Mouse (Mus musculus) forebrain, embryonic 10.5 days (tissue): Measurements from ENCODE around the gene Nme9. TPM values are rescaled to one million over a fixed set of nuclear protein-coding genes. Genes with fewer than 3 reads are reported as not detected.

Experiments
- DNase-seq: peaks from one replicate; pipeline ENCODE4 v3.0.0-alpha.2; 2017; ENCODE audit warnings: low spot score; ENCODE audit errors: extremely low spot score
- H3K27ac ChIP-seq: fragments of 300-500 bp; sonication (generic); 2 replicates; pipeline ENCODE4 v1.5.1; 2016; ENCODE audit warnings: mild to moderate bottlenecking
- H3K27me3 ChIP-seq: fragments of 300-500 bp; sonication (generic); 2 replicates; pipeline ENCODE4 v1.6.1; 2016; ENCODE audit warnings: mild to moderate bottlenecking; ENCODE audit not compliant: poor library complexity, severe bottlenecking
- H3K36me3 ChIP-seq: fragments of 300-500 bp; sonication (generic); replicated peaks from 2 replicates; pipeline ENCODE4 v1.6.1; 2016; ENCODE audit warnings: mild to moderate bottlenecking, moderate library complexity
- H3K4me1 ChIP-seq: fragments of 300-500 bp; sonication (generic); 2 replicates; pipeline ENCODE4 v1.6.1; 2016
- H3K4me3 ChIP-seq: fragments of 300-500 bp; sonication (generic); 2 replicates; pipeline ENCODE4 v1.5.1; 2016; ENCODE audit warnings: mild to moderate bottlenecking, moderate library complexity
- H3K9me3 ChIP-seq: fragments of 300-500 bp; sonication (generic); 2 replicates; pipeline ENCODE4 v1.6.1; 2016; ENCODE audit warnings: mild to moderate bottlenecking, moderate library complexity
- WGBS: fragments of 180-500 bp; shearing (Covaris S2); methylation state at CpG from one replicate; pipeline ENCODE4 v1.1.7; 2016; 5-methylcytosine and 5-hydroxymethylcytosine counted together
- polyA plus RNA-seq: library from polyadenylated mRNA; unstranded; fragments of >200 nt; fragmentation: Nextera tagmentation; extraction: Ambion mirVana; gene quantifications from 2 replicates; pipeline ENCODE4 v1.2.1, GENCODE M21; 2016

The Nme9 gene
- polyA plus RNA-seq, 1 experiment from 2014 or later, result not detected

- no peak overlapping the region for H3K27ac ChIP-seq
- H3K27me3 ChIP-seq, result peaks cover 54% of the 10 kb centered on the region
- WGBS, result 83% methylated on average over 8 of the region's 8 CpGs
- peaks cover 34% of the 10 kb centered on the region for H3K4me1 ChIP-seq
- no peaks in the 10 kb centered on the region for H3K9me3 ChIP-seq
- H3K36me3 ChIP-seq, result no peaks in the 10 kb centered on the region
- DNase-seq, result no peak
- no peak overlapping the region for H3K4me3 ChIP-seq
Observed at GRCm38 (mm10) chr9:99439064-99439463, 12.2 kb upstream of the Nme9 start.

GRCm38 (mm10) chr9:99440941-99441340 is 10.3 kb upstream of the Nme9 start:
- H3K27ac ChIP-seq, result no peak overlapping the region
- H3K4me1 ChIP-seq, result peaks cover 21% of the 10 kb centered on the region
- no peaks in the 10 kb centered on the region for H3K9me3 ChIP-seq
- no peaks in the 10 kb centered on the region for H3K36me3 ChIP-seq
- DNase-seq, result no peak
- H3K27me3 ChIP-seq, result peaks cover 36% of the 10 kb centered on the region
- H3K4me3 ChIP-seq, result no peak overlapping the region
- 82% methylated on average over 5 of the region's 5 CpGs for WGBS

GRCm38 (mm10) chr9:99441647-99442433 is 9.4 kb upstream of the Nme9 start:
- H3K4me1 ChIP-seq, result peaks cover 12% of the 10 kb centered on the region
- peaks cover 32% of the 10 kb centered on the region for H3K27me3 ChIP-seq
- H3K4me3 ChIP-seq, result no peak overlapping the region
- no peaks in the 10 kb centered on the region for H3K36me3 ChIP-seq
- H3K9me3 ChIP-seq, result no peaks in the 10 kb centered on the region
- DNase-seq, result no peak
- no peak overlapping the region for H3K27ac ChIP-seq
- 95% methylated on average over 4 of the region's 4 CpGs for WGBS

- Histone ChIP-seq H3K27ac (no peak overlapping the region), H3K4me1 (0 out of 2 replicates have a peak, but pooled peaks cover 4% of the 10 kb centered on the region), H3K4me3 (no peak overlapping the region), H3K9me3 (no peaks in the 10 kb centered on the region), H3K27me3 (0 out of 2 replicates have a peak, but pooled peaks cover 4% of the 10 kb centered on the region), H3K36me3 (no peaks in the 10 kb centered on the region)
- DNase-seq, result no peak
- 44% methylated on average over 8 of the region's 8 CpGs for WGBS
Observed at GRCm38 (mm10) chr9:99444590-99445178, 6.6 kb upstream of the Nme9 start.

GRCm38 (mm10) chr9:99446259-99446658 is 5.0 kb upstream of the Nme9 start:
- no peak for DNase-seq
- Histone ChIP-seq H3K27ac (no peak overlapping the region), H3K27me3 (peaks cover 7% of the 10 kb centered on the region), H3K4me1 (peaks cover 7% of the 10 kb centered on the region), H3K9me3 (no peaks in the 10 kb centered on the region), H3K36me3 (no peaks in the 10 kb centered on the region), H3K4me3 (no peak overlapping the region)

GRCm38 (mm10) chr9:99447323-99447722 is 4.0 kb upstream of the Nme9 start:
- H3K9me3 ChIP-seq, result no peaks in the 10 kb centered on the region
- peaks cover 11% of the 10 kb centered on the region for H3K4me1 ChIP-seq
- no peak overlapping the region for H3K4me3 ChIP-seq
- H3K27ac ChIP-seq, result no peak overlapping the region
- H3K27me3 ChIP-seq, result peaks cover 17% of the 10 kb centered on the region
- H3K36me3 ChIP-seq, result no peaks in the 10 kb centered on the region
- DNase-seq, result no peak
- WGBS, result 85% methylated on average over 3 of the region's 3 CpGs

GRCm38 (mm10) chr9:99449886-99450647 is 1.2 kb upstream of the Nme9 start:
- Histone ChIP-seq H3K4me1 (peaks cover 7% of the 10 kb centered on the region), H3K27ac (no peak overlapping the region), H3K27me3 (peaks cover 24% of the 10 kb centered on the region), H3K36me3 (no peaks in the 10 kb centered on the region), H3K9me3 (no peaks in the 10 kb centered on the region), H3K4me3 (no peak overlapping the region)
- 44% methylated on average over 9 of the region's 9 CpGs for WGBS
- no peak for DNase-seq

- WGBS, result 91% methylated on average over 4 of the region's 4 CpGs
Observed at GRCm38 (mm10) chr9:99454211-99454610, 2.9 kb downstream of the Nme9 start.

GRCm38 (mm10) chr9:99458529-99459208 is 7.4 kb downstream of the Nme9 start:
- Histone ChIP-seq H3K27me3 (no peaks in the 10 kb centered on the region), H3K27ac (no peak overlapping the region), H3K4me1 (no peaks in the 10 kb centered on the region), H3K36me3 (no peaks in the 10 kb centered on the region), H3K4me3 (no peak overlapping the region), H3K9me3 (no peaks in the 10 kb centered on the region)
- 45% methylated on average over 12 of the region's 12 CpGs for WGBS
- peak; percentile 53 for DNase-seq

More at GRCm38 (mm10) chr9:99454211-99454610, 2.9 kb downstream of the Nme9 start:
- Histone ChIP-seq H3K27ac (no peak overlapping the region), H3K36me3 (no peaks in the 10 kb centered on the region), H3K27me3 (peaks cover 24% of the 10 kb centered on the region), H3K4me1 (peaks cover 7% of the 10 kb centered on the region), H3K4me3 (no peak overlapping the region), H3K9me3 (no peaks in the 10 kb centered on the region)
- DNase-seq, result no peak

- Histone ChIP-seq H3K36me3 (no peaks in the 10 kb centered on the region), H3K9me3 (no peaks in the 10 kb centered on the region), H3K27ac (no peak overlapping the region), H3K4me3 (no peak overlapping the region), H3K4me1 (no peaks in the 10 kb centered on the region), H3K27me3 (no peaks in the 10 kb centered on the region)
- DNase-seq, result no peak
- WGBS, result 94% methylated on average over 4 of the region's 4 CpGs
Observed at GRCm38 (mm10) chr9:99459730-99460129, 8.5 kb downstream of the Nme9 start.

- no peaks in the 10 kb centered on the region for H3K9me3 ChIP-seq
- 90% methylated on average over 6 of the region's 6 CpGs for WGBS
Observed at GRCm38 (mm10) chr9:99464876-99465275, 13.6 kb downstream of the Nme9 start.

GRCm38 (mm10) chr9:99468572-99468971 is 17.3 kb downstream of the Nme9 start:
- no peaks in the 10 kb centered on the region for H3K36me3 ChIP-seq
- H3K27ac ChIP-seq, result no peak overlapping the region
- no peaks in the 10 kb centered on the region for H3K4me1 ChIP-seq
- no peak overlapping the region for H3K4me3 ChIP-seq
- no peaks in the 10 kb centered on the region for H3K27me3 ChIP-seq
- no peaks in the 10 kb centered on the region for H3K9me3 ChIP-seq
- WGBS, result 90% methylated on average over 9 of the region's 9 CpGs
- DNase-seq, result no peak

More at GRCm38 (mm10) chr9:99464876-99465275, 13.6 kb downstream of the Nme9 start:
- no peaks in the 10 kb centered on the region for H3K36me3 ChIP-seq
- no peaks in the 10 kb centered on the region for H3K4me1 ChIP-seq
- H3K27me3 ChIP-seq, result no peaks in the 10 kb centered on the region
- no peak overlapping the region for H3K27ac ChIP-seq
- no peak for DNase-seq
- H3K4me3 ChIP-seq, result no peak overlapping the region
